Mouse (Mus musculus): ENCODE data around the gene Slc2a4.
A peak's percentile ranks its signal among the peaks of the same experiment; 100 is the strongest.

The Slc2a4 gene

GRCm38 (mm10) chr11:69948066-69948762 lies at the start of gene Slc2a4:
TSS of gene Slc2a4 (minus strand) at chr11:69948188.
- peak; percentile 95 for DNase-seq

- peak; percentile 94 for DNase-seq
Measured at GRCm38 (mm10) chr11:69997070-69997509, 49.1 kb upstream of the Slc2a4 start.

- no peak for DNase-seq
Measured at GRCm38 (mm10) chr11:69996161-69997061, 48.4 kb upstream of the Slc2a4 start.

GRCm38 (mm10) chr11:69995391-69995960 lies 47.5 kb upstream of the Slc2a4 start, which contains the start of gene Phf23:
TSS of gene Phf23 (plus strand) at chr11:69995777.
- peak; percentile 99 for DNase-seq

GRCm38 (mm10) chr11:69994401-69995090 lies 46.6 kb upstream of the Slc2a4 start:
- no peak for DNase-seq

- no peak for DNase-seq
Measured at GRCm38 (mm10) chr11:69992932-69993331, 44.9 kb upstream of the Slc2a4 start.

- DNase-seq = peak; percentile 31
Measured at GRCm38 (mm10) chr11:69992396-69992795, 44.4 kb upstream of the Slc2a4 start.

- DNase-seq = no peak
Measured at GRCm38 (mm10) chr11:69991711-69992110, 43.7 kb upstream of the Slc2a4 start.

GRCm38 (mm10) chr11:69990850-69991691 lies 43.1 kb upstream of the Slc2a4 start, which contains the start of gene Gabarap:
TSS of gene Gabarap (plus strand) at chr11:69991143.
- DNase-seq = peak; percentile 99

- DNase-seq = no peak
Measured at GRCm38 (mm10) chr11:69989949-69990348, 42.0 kb upstream of the Slc2a4 start.

GRCm38 (mm10) chr11:69984431-69984830 lies 36.4 kb upstream of the Slc2a4 start:
- DNase-seq = no peak

- no peak for DNase-seq
Measured at GRCm38 (mm10) chr11:69983377-69983776, 35.4 kb upstream of the Slc2a4 start.

- DNase-seq = peak; percentile 23
Measured at GRCm38 (mm10) chr11:69982877-69983276, 34.9 kb upstream of the Slc2a4 start.

- DNase-seq = no peak
Measured at GRCm38 (mm10) chr11:69982225-69982624, 34.2 kb upstream of the Slc2a4 start, which contains the start of gene Elp5. TSS of gene Elp5 (minus strand) at chr11:69982517.

GRCm38 (mm10) chr11:69981141-69981762 lies 33.3 kb upstream of the Slc2a4 start, which contains the start of gene Ctdnep1:
TSS of gene Ctdnep1 (plus strand) at chr11:69981156.
- DNase-seq = peak; percentile 29

GRCm38 (mm10) chr11:69980196-69981140 lies 32.5 kb upstream of the Slc2a4 start:
- peak; percentile 98 for DNase-seq

- DNase-seq = no peak
Measured at GRCm38 (mm10) chr11:69979827-69980195, 31.8 kb upstream of the Slc2a4 start.

- no peak for DNase-seq
Measured at GRCm38 (mm10) chr11:69976271-69976670, 28.3 kb upstream of the Slc2a4 start.

- no peak for DNase-seq
Measured at GRCm38 (mm10) chr11:69974907-69975306, 26.9 kb upstream of the Slc2a4 start.

GRCm38 (mm10) chr11:69970775-69971174 lies 22.8 kb upstream of the Slc2a4 start:
- no peak for DNase-seq
